Mouse (Mus musculus) hindbrain, embryonic 15.5 days (tissue): ENCODE results near the gene Trim65. TPM values are rescaled to one million over a fixed set of nuclear protein-coding genes. Genes with fewer than 3 reads are reported as not detected.
A peak's percentile ranks its signal among the peaks of the same experiment; 100 is the strongest.

Source experiments
- ATAC-seq: fragments of 200-750 bp; cut with Nextera tagmentation; 2 replicates; pipeline ENCODE4 v1.8.0; 2017; ENCODE audit warnings: low read depth, moderate number of reproducible peaks, moderate TSS enrichment; ENCODE audit not compliant: low FRiP score
- H3K27ac ChIP-seq: fragments of 300-500 bp; sonication (generic); replicated peaks from 2 replicates; pipeline ENCODE4 v1.5.1; 2015; ENCODE audit warnings: mild to moderate bottlenecking, inconsistent platforms
- H3K27me3 ChIP-seq: fragments of 300-500 bp; sonication (generic); 2 replicates; pipeline ENCODE4 v1.6.1; 2015; ENCODE audit warnings: control low read depth, inconsistent platforms
- H3K36me3 ChIP-seq: fragments of 300-500 bp; sonication (generic); 2 replicates; pipeline ENCODE4 v1.6.1; 2015; ENCODE audit warnings: control low read depth, inconsistent platforms
- H3K4me1 ChIP-seq: fragments of 300-500 bp; sonication (generic); replicated peaks from 2 replicates; pipeline ENCODE4 v1.6.1; 2015; ENCODE audit warnings: control low read depth, inconsistent platforms
- H3K4me2 ChIP-seq: fragments of 300-500 bp; sonication (generic); 2 replicates; pipeline ENCODE4 v1.6.1; 2015; ENCODE audit warnings: moderate library complexity, mild to moderate bottlenecking, inconsistent platforms
- H3K4me3 ChIP-seq: fragments of 300-500 bp; sonication (generic); 2 replicates; pipeline ENCODE4 v1.5.1; 2015; ENCODE audit warnings: mild to moderate bottlenecking, inconsistent platforms
- H3K9ac ChIP-seq: fragments of 300-500 bp; sonication (generic); 2 replicates; pipeline ENCODE4 v1.6.1; 2015; ENCODE audit warnings: inconsistent platforms
- H3K9me3 ChIP-seq: fragments of 300-500 bp; sonication (generic); 2 replicates; pipeline ENCODE4 v1.6.1; 2016; ENCODE audit warnings: control low read depth, inconsistent platforms
- WGBS: fragments of 180-500 bp; shearing (Covaris S2); methylation state at CpG from one replicate; pipeline ENCODE4 v1.1.7; 2015; 5-methylcytosine and 5-hydroxymethylcytosine counted together
- polyA plus RNA-seq: library from polyadenylated mRNA; unstranded; fragments of >200 nt; fragmentation: Nextera tagmentation; extraction: Ambion mirVana; gene quantifications from 2 replicates; pipeline ENCODE4 v1.2.1, GENCODE M21; 2015

Trim65 gene
- polyA plus RNA-seq: 3.0 and 4.0 TPM in 2 replicates

DNA sequence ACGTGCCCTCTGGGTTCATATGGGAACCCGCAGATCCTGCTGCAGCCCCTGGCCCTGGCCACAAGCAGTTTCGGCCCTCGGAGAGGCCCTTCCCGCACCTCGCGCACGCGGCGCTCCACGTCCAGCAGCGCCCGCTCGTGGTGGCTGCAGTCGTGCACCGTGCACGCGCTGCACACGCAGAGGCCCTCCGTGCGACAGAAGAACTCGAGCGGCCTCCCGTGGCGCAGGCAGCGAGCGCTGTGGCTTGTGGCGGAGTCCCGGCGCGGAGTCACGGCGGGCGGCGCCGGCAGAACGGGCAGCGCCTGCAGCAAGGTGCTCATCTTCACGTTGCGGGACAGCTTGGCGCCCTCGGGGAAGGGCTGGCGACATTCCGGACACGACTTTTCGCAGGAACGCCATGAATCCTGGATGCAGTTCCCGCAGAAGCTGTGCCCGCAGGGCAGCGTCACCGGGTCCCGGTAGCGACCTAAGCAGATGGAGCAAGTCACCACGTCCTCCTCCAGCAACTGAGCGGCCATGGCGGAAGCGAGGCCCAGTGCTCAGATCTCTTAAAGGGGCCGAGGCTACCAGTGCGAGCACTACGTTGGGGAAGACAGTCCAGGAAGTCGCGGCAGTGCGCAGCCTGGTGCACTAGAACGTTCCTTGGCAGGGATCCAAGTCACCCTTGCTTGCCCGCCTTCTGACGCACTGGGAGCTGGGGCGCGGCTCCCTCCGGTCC lies at the start of gene Trim65:
TSS of gene Trim65 (minus strand) at position 641 of the 718 bp plus-strand sequence.
- peak within 1 kb of the TSS; percentile 94 for H3K27ac ChIP-seq
- WGBS: under 1% methylated on average over 69 of the region's 69 CpGs
- peaks cover 22% of the 10 kb centered on the region for H3K36me3 ChIP-seq
- no peaks in the 10 kb centered on the region for H3K27me3 ChIP-seq
- peak within 1 kb of the TSS; percentile 85 for H3K9ac ChIP-seq
- peak; percentile 91 for ATAC-seq
- H3K4me3 ChIP-seq: peak within 1 kb of the TSS; percentile 62
- peaks cover 42% of the 10 kb centered on the region for H3K4me1 ChIP-seq
- peak within 1 kb of the TSS; percentile 87 for H3K4me2 ChIP-seq
- no peaks in the 10 kb centered on the region for H3K9me3 ChIP-seq

DNA sequence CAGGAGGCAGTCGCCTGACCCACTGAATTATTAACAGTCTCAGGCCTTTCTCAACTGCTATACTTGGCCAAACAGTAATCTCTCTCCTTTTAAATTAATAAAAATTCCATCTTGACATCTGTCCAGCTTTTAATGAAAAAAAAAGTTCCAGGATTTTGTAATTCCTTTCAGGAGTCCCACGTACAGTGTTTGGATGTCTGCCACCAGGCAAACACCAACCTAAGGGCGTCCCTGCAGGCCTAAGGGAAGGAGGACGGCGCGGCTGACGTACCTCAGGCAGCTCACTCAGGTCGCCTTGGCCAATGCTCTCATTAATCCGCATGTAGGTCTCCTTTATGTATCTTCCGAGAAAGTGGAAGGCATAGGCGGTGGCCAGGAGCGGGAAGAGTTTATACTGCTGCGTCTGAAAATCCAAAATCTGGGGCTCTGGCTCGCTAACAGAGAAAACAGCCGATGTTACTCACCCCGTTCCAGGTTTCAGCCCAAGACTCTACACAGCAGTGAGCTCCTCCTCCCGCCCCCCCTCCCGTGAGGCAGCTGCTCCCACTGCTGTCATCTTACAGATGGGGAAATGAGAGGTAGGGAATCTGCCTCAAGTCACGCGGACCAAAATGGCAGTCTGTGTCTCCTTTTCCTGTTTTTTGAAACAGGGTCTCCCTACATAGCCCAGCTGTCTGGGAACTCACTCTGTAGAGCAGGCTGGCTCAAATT lies 47.6 kb upstream of the Trim65 start:
- no peak for ATAC-seq
- Histone ChIP-seq H3K27ac (no peak overlapping the region), H3K4me3 (no peak overlapping the region), H3K9ac (no peak overlapping the region), H3K4me2 (no peak overlapping the region), H3K36me3 (peaks cover 70% of the 10 kb centered on the region), H3K4me1 (no peaks in the 10 kb centered on the region), H3K9me3 (no peaks in the 10 kb centered on the region), H3K27me3 (no peaks in the 10 kb centered on the region)
- 90% methylated on average over 20 of the region's 20 CpGs for WGBS

GRCm38 (mm10) chr11:116176010-116176409 lies 45.1 kb upstream of the Trim65 start:
- Histone ChIP-seq H3K4me3 (no peak overlapping the region), H3K36me3 (peaks cover 88% of the 10 kb centered on the region), H3K9me3 (no peaks in the 10 kb centered on the region), H3K4me1 (no peaks in the 10 kb centered on the region), H3K9ac (no peak overlapping the region), H3K27ac (no peak overlapping the region), H3K27me3 (no peaks in the 10 kb centered on the region), H3K4me2 (no peak overlapping the region)
- 85% methylated on average over 7 of the region's 7 CpGs for WGBS
- no peak for ATAC-seq

DNA sequence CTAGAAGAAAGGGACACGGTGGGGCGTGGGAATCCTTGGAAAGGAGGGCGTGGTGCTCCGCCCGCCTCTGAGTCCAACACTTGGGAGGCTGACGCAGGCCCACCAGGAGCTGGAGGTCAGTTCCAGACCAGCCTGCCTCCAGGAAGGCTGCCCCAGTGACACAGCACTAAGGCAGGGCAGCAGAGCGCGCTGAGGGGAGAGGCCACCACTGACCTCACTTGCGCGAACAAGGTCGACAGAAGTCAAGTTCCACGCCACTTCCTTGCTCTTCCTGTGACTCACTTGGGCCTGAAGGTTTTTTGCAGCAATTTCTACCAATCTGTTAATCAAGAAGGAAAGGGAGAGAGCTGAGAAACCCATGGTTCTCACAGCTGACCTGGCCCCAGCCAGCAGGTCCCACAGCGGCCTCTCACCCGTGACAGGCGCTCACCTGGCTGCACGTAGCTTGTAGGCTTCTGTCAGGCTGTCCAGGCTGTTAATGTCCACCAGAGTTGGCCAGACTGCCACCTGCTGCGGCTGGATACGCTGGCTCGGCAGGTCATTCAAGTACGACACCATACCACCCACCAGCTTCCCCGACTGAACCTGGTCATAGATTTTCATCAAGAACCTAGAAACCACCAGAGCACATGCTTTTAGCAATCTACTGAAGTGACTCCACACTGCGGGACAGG lies 44.0 kb upstream of the Trim65 start:
- H3K4me2 ChIP-seq: no peak overlapping the region
- H3K27ac ChIP-seq: no peak overlapping the region
- H3K36me3 ChIP-seq: peaks cover 79% of the 10 kb centered on the region
- no peaks in the 10 kb centered on the region for H3K4me1 ChIP-seq
- no peaks in the 10 kb centered on the region for H3K27me3 ChIP-seq
- WGBS: 91% methylated on average over 22 of the region's 22 CpGs
- H3K4me3 ChIP-seq: no peak overlapping the region
- no peak overlapping the region for H3K9ac ChIP-seq
- ATAC-seq: no peak
- H3K9me3 ChIP-seq: no peaks in the 10 kb centered on the region

DNA sequence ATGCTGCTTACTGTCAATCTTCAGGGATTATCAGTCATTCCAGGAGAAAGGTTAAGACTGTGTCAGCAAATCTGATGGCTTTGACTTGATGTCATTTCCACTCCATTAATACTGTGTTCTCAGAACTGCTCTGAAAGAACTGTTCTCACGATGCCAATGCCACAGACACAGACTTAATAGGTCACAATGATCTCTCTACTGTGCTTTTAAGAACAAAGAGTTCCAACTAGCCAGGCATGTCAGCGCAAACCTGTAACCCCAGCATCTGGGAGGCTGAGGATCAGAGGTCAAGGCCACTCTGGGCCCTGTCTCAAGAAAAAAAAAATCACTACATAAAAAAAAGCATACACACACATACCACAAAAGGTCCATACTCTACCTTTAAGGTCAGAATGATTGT lies 41.0 kb upstream of the Trim65 start:
- Histone ChIP-seq H3K27me3 (no peaks in the 10 kb centered on the region), H3K9ac (no peak overlapping the region), H3K36me3 (peaks cover 54% of the 10 kb centered on the region), H3K4me3 (no peak overlapping the region), H3K9me3 (no peaks in the 10 kb centered on the region), H3K27ac (no peak overlapping the region), H3K4me1 (peaks cover 8% of the 10 kb centered on the region), H3K4me2 (no peak overlapping the region)
- no peak for ATAC-seq
- 76% methylated on average over 2 of the region's 2 CpGs for WGBS

DNA sequence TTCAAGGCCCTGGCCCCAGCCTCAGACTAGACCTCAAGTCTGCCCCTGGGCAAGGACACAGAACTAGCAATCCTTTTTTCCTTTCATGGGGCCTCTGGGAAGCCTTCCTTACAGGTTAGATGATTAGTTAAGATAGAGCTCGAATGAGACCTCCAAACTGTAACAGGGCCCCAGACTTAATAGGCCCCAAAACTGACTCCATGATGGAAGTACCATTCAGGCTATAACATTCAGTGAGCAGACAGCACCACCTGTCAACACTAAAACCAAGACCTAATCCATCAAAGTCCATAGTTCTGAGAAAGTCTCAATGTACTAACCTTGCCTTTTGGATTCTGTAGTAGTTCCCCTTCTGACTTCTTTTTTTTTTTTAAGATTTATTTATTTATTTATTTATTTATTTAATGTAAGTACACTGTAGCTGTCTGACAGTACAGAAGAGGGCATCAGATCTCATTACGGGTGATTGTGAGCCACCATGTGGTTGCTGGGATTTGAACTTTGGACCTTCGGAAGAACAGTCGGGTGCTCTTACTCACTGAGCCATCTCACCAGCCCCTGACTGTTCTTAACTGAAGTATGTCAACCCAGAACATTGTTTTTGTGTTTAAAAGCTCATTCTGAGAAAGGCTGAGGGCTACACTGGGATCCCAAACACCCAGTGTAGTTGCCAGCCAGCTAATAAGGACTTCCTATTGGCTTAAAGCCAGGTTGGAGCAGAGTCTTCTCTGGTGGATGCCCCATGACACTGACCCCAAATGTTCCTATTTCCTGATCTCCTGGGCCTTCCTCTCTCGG lies 39.3 kb upstream of the Trim65 start:
- Histone ChIP-seq H3K4me3 (no peak overlapping the region), H3K36me3 (peaks cover 39% of the 10 kb centered on the region), H3K9me3 (no peaks in the 10 kb centered on the region), H3K4me2 (no peak overlapping the region), H3K27me3 (no peaks in the 10 kb centered on the region), H3K27ac (no peak overlapping the region), H3K9ac (no peak overlapping the region), H3K4me1 (peaks cover 23% of the 10 kb centered on the region)
- WGBS: 89% methylated on average over 5 of the region's 5 CpGs
- ATAC-seq: no peak

GRCm38 (mm10) chr11:116169214-116169613 lies 38.3 kb upstream of the Trim65 start:
- no peak for ATAC-seq
- H3K36me3 ChIP-seq: peaks cover 35% of the 10 kb centered on the region
- peaks cover 23% of the 10 kb centered on the region for H3K4me1 ChIP-seq
- no peak overlapping the region for H3K9ac ChIP-seq
- no peak overlapping the region for H3K4me3 ChIP-seq
- no peak overlapping the region for H3K27ac ChIP-seq
- no peaks in the 10 kb centered on the region for H3K9me3 ChIP-seq
- H3K4me2 ChIP-seq: no peak overlapping the region
- WGBS: 84% methylated on average over 3 of the region's 3 CpGs
- no peaks in the 10 kb centered on the region for H3K27me3 ChIP-seq

GRCm38 (mm10) chr11:116167884-116168439 lies 37.0 kb upstream of the Trim65 start, which contains the start of gene Fbf1:
Fbf1 (minus strand) TSS chr11:116168166.
- Histone ChIP-seq H3K9me3 (no peaks in the 10 kb centered on the region), H3K4me3 (peak within 1 kb of the TSS; percentile 81), H3K36me3 (peaks cover 27% of the 10 kb centered on the region), H3K27me3 (no peaks in the 10 kb centered on the region), H3K4me2 (peak within 1 kb of the TSS; percentile 83), H3K27ac (peak within 1 kb of the TSS; percentile 91), H3K4me1 (peaks cover 29% of the 10 kb centered on the region), H3K9ac (peak within 1 kb of the TSS; percentile 74)
- under 1% methylated on average over 40 of the region's 40 CpGs for WGBS
- ATAC-seq: peak; percentile 98

DNA sequence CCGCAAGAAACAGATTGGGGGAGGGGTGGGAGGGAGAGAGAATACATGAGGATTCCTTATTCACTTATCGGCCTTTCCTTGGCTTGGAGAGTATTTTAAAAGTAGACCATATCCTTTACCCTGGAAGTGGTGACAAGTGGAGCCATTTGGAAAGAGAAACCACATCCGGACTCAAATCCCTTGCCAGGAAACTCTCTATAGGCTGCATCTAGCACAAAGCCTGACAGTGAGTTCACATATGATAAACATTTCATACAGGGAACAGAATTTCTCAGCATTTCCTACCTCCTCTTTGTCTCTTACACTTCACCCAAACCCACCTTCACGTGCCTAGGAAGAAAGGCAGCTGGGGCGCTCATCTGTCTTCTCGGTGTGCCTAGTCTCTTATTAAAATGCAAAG lies 36.3 kb upstream of the Trim65 start:
- Histone ChIP-seq H3K4me3 (peak overlapping the region; percentile 81), H3K4me1 (peaks cover 35% of the 10 kb centered on the region), H3K9me3 (no peaks in the 10 kb centered on the region), H3K27ac (peak overlapping the region; percentile 91), H3K27me3 (no peaks in the 10 kb centered on the region), H3K4me2 (peak overlapping the region; percentile 83), H3K9ac (peak overlapping the region; percentile 74), H3K36me3 (peaks cover 20% of the 10 kb centered on the region)
- no peak for ATAC-seq
- 4% methylated on average over 6 of the region's 6 CpGs for WGBS

- Histone ChIP-seq H3K9ac (no peak overlapping the region), H3K27ac (no peak overlapping the region), H3K27me3 (no peaks in the 10 kb centered on the region), H3K4me3 (no peak overlapping the region), H3K36me3 (peaks cover 32% of the 10 kb centered on the region), H3K4me2 (no peak overlapping the region), H3K4me1 (peaks cover 32% of the 10 kb centered on the region), H3K9me3 (no peaks in the 10 kb centered on the region)
- WGBS: 15% methylated on average over 9 of the region's 9 CpGs
- ATAC-seq: no peak
Observed at GRCm38 (mm10) chr11:116163002-116163401, 32.1 kb upstream of the Trim65 start.

- no peak overlapping the region for H3K9ac ChIP-seq
- no peak overlapping the region for H3K27ac ChIP-seq
- H3K36me3 ChIP-seq: peaks cover 40% of the 10 kb centered on the region
- H3K27me3 ChIP-seq: no peaks in the 10 kb centered on the region
- peaks cover 31% of the 10 kb centered on the region for H3K4me1 ChIP-seq
- H3K4me2 ChIP-seq: no peak overlapping the region
- WGBS: 54% methylated on average over 10 of the region's 10 CpGs
- no peaks in the 10 kb centered on the region for H3K9me3 ChIP-seq
- H3K4me3 ChIP-seq: no peak overlapping the region
- 0 out of 2 replicates have a peak, but pooled peaks have one; percentile 31 for ATAC-seq
Observed at GRCm38 (mm10) chr11:116162146-116162545, 31.2 kb upstream of the Trim65 start.
